Mouse (Mus musculus) heart, postnatal 0 days (tissue): ENCODE results near the gene 1700030K09Rik. TPM values are rescaled to one million over a fixed set of nuclear protein-coding genes. Genes with fewer than 3 reads are reported as not detected.

Experiments used
- ATAC-seq: fragments of 200-750 bp; cut with Nextera tagmentation; 2 replicates; pipeline ENCODE4 v1.8.0; 2017; ENCODE audit warnings: low read depth, moderate number of reproducible peaks, moderate library complexity; ENCODE audit not compliant: insufficient read depth
- DNase-seq: peaks from one replicate; pipeline ENCODE4 v3.0.0-alpha.2; 2016; ENCODE audit warnings: low spot score
- H3K27ac ChIP-seq: fragments of 300-500 bp; sonication (generic); 2 replicates; pipeline ENCODE4 v1.5.1; 2014; ENCODE audit warnings: low read depth, mild to moderate bottlenecking
- H3K27me3 ChIP-seq: fragments of 300-500 bp; sonication (generic); 2 replicates; pipeline ENCODE4 v1.6.1; 2014; ENCODE audit warnings: low read length, mixed read lengths; ENCODE audit not compliant: control insufficient read depth, insufficient read depth
- H3K36me3 ChIP-seq: fragments of 300-500 bp; sonication (generic); replicated peaks from 2 replicates; pipeline ENCODE4 v1.6.1; 2014; ENCODE audit warnings: low read length, mixed read lengths; ENCODE audit not compliant: control insufficient read depth, insufficient read depth
- H3K4me1 ChIP-seq: fragments of 300-500 bp; sonication (generic); 2 replicates; pipeline ENCODE4 v1.6.1; 2014; ENCODE audit warnings: antibody characterized with exemption; ENCODE audit not compliant: control insufficient read depth, insufficient read depth
- H3K4me2 ChIP-seq: fragments of 300-500 bp; sonication (generic); 2 replicates; pipeline ENCODE4 v1.6.1; 2014; ENCODE audit warnings: low read depth, mild to moderate bottlenecking, low read length, moderate library complexity
- H3K4me3 ChIP-seq: fragments of 300-500 bp; sonication (generic); 2 replicates; pipeline ENCODE4 v1.5.1; 2014; ENCODE audit warnings: low read depth, low read length
- H3K9ac ChIP-seq: fragments of 300-500 bp; sonication (generic); replicated peaks from 2 replicates; pipeline ENCODE4 v1.6.1; 2014; ENCODE audit warnings: low read depth, low read length, mixed read lengths
- H3K9me3 ChIP-seq: fragments of 300-500 bp; sonication (generic); replicated peaks from 2 replicates; pipeline ENCODE4 v1.6.1; 2016; ENCODE audit warnings: low read length; ENCODE audit not compliant: control insufficient read depth
- CTCF ChIP-seq: IDR thresholded peaks from 2 replicates; pipeline ENCODE4 v1.5.1; 2016; ENCODE audit warnings: antibody characterized with exemption, control low read depth, low read depth
- EP300 ChIP-seq: IDR thresholded peaks from 2 replicates; pipeline ENCODE4 v1.6.1; 2016; ENCODE audit warnings: antibody characterized with exemption, low read depth
- WGBS: fragments of 180-500 bp; shearing (Covaris S2); extraction: QIAGEN DNeasy Blood & Tissue Kit; methylation state at CpG from one replicate; pipeline ENCODE4 v1.1.7; 2014; 5-methylcytosine and 5-hydroxymethylcytosine counted together
- polyA plus RNA-seq: library from polyadenylated mRNA; unstranded; fragments of >200 nt; fragmentation: Nextera tagmentation; extraction: Ambion mirVana; gene quantifications from 2 replicates; pipeline ENCODE4 v1.2.1, GENCODE M21; 2015
- total RNA-seq: library from RNA; depleted of rRNA; stranded (reverse); fragments of >200 nt; gene quantifications from 2 replicates; pipeline ENCODE4 v1.2.3, GENCODE M21; 2014; ENCODE audit warnings: low replicate concordance

1700030K09Rik gene
- total and polyA plus RNA-seq, 2 experiments from 2014 or later = 5.7 to 10.8 TPM

DNA sequence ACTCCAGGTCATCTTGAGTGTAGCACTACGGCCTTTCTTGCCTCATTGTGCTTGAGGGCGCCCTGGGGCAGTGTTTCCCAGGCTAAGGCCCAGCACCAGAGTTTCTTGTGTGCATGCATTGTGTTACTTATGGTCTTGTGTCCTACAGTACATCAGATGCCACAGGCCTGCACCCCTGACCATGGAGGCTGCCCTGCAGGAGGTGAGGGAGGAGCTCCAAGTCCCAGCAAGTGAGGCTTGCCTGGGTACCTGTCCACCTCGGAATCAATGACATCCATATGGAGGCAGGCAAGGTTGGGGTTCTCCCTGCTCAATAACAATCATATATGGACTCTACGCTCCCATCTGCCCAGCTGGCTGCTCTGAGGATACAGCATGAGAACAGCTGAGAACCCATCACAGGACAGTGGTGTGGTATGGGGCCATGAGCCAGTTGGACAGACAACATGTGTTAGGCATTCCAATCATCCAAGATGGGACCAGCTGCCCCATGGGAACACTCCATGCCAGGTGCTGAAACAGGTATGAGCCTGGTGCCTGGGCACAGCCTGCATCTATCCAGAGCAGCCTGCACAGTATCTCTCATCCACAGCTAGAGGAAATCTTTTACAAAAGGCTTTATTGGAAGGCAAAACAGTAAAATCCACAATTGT lies 16.3 kb downstream of the 1700030K09Rik start:
- 85% methylated on average over 4 of the region's 4 CpGs for WGBS
- H3K27ac ChIP-seq = no peak overlapping the region
- TF ChIP-seq CTCF = no peak
- no peak for TF ChIP-seq EP300
- ATAC-seq = no peak
- H3K36me3 ChIP-seq = peaks cover 67% of the 10 kb centered on the region
- no peak overlapping the region for H3K9ac ChIP-seq
- H3K4me1 ChIP-seq = no peaks in the 10 kb centered on the region
- no peaks in the 10 kb centered on the region for H3K27me3 ChIP-seq
- no peak overlapping the region for H3K4me2 ChIP-seq
- no peak overlapping the region for H3K4me3 ChIP-seq
- no peak for DNase-seq
- no peaks in the 10 kb centered on the region for H3K9me3 ChIP-seq

DNA sequence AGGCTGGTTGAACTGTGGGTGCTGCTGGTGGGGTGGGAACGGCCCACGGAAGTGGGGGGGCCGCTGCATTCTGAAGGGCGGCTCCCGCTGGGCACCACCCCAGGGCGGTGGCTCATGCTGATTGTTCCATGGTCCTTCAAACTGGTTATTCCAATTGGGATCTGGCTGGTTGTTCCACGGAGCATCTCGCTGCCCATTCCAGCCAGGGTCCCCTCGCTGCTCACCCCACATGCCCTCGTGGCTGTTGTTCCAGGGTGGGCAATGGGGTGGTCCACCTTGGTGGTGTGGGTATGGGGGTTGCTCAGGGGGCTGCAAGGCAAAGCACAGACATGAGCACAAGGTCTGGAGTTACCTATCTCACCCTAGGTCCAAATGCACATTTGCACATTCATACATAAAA lies 20.5 kb downstream of the 1700030K09Rik start:
- no peaks in the 10 kb centered on the region for H3K27me3 ChIP-seq
- DNase-seq = no peak
- no peak for ATAC-seq
- no peaks in the 10 kb centered on the region for H3K4me1 ChIP-seq
- no peak overlapping the region for H3K9ac ChIP-seq
- TF ChIP-seq EP300 (no peak), CTCF (no peak)
- no peak overlapping the region for H3K4me3 ChIP-seq
- no peak overlapping the region for H3K27ac ChIP-seq
- whole genome bisulfite sequencing = 91% methylated on average over 10 of the region's 10 CpGs
- no peaks in the 10 kb centered on the region for H3K9me3 ChIP-seq
- H3K36me3 ChIP-seq = peaks cover 100% of the 10 kb centered on the region
- no peak overlapping the region for H3K4me2 ChIP-seq

GRCm38 (mm10) chr8:72469243-72469642 lies 25.6 kb downstream of the 1700030K09Rik start:
- H3K4me3 ChIP-seq = no peak overlapping the region

DNA sequence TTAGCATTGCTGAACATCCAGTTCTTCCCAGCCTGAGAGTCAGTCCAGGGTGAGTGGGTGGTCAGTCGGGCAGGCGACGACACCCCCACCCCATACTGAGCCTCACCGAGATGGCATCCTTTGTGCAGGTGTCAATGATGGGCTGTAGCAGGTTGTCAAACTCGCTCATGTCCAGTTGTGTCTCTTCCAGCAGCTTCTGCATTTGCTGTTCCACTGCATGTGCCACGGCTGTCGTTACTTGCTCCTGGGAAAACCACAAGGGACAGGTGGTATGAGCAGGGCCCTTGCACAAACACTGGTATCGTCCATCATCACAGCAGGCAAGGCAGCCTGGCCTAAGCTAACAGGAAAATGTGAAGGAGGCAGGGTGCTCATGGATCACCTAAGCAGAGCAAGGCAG lies 26.3 kb downstream of the 1700030K09Rik start:
- Histone ChIP-seq H3K4me1 (0 out of 2 replicates have a peak, but pooled peaks cover 8% of the 10 kb centered on the region), H3K36me3 (peaks cover 81% of the 10 kb centered on the region), H3K9me3 (no peaks in the 10 kb centered on the region), H3K4me2 (no peak overlapping the region), H3K27me3 (no peaks in the 10 kb centered on the region), H3K27ac (no peak overlapping the region), H3K9ac (no peak overlapping the region), H3K4me3 (no peak overlapping the region)
- no peak for TF ChIP-seq EP300
- no peak for TF ChIP-seq CTCF
- WGBS = 91% methylated on average over 8 of the region's 8 CpGs
- ATAC-seq = no peak
- DNase-seq = no peak

More at GRCm38 (mm10) chr8:72469243-72469642, 25.6 kb downstream of the 1700030K09Rik start:
- H3K27ac ChIP-seq = no peak overlapping the region
- H3K4me2 ChIP-seq = no peak overlapping the region
- no peak overlapping the region for H3K9ac ChIP-seq
- ATAC-seq = no peak
- 80% methylated on average over 2 of the region's 2 CpGs for WGBS
- peaks cover 88% of the 10 kb centered on the region for H3K36me3 ChIP-seq
- TF ChIP-seq CTCF (no peak), EP300 (no peak)
- no peaks in the 10 kb centered on the region for H3K27me3 ChIP-seq
- DNase-seq = no peak
- 0 out of 2 replicates have a peak, but pooled peaks cover 6% of the 10 kb centered on the region for H3K4me1 ChIP-seq
- no peaks in the 10 kb centered on the region for H3K9me3 ChIP-seq

- no peak overlapping the region for H3K4me2 ChIP-seq
- no peak for ATAC-seq
- H3K36me3 ChIP-seq = peaks cover 74% of the 10 kb centered on the region
- no peaks in the 10 kb centered on the region for H3K27me3 ChIP-seq
- H3K9me3 ChIP-seq = no peaks in the 10 kb centered on the region
- no peak overlapping the region for H3K27ac ChIP-seq
- WGBS = 85% methylated on average over 7 of the region's 7 CpGs
- TF ChIP-seq EP300 (no peak), CTCF (no peak)
- DNase-seq = no peak
- H3K9ac ChIP-seq = no peak overlapping the region
- peaks cover 10% of the 10 kb centered on the region; the same call in 1 of the 2 replicates for H3K4me1 ChIP-seq
- no peak overlapping the region for H3K4me3 ChIP-seq
Measured at GRCm38 (mm10) chr8:72470684-72471083, 27.0 kb downstream of the 1700030K09Rik start.
